In genomic region chr11:67047199-67047598, GRCm38 (mm10) we compare ENCODE assay signal across 16 mouse cellular contexts.
"Had no signal": no experiment of that assay in that cellular context is flagged by ENCODE, and none has a peak within 500 bp of the region (broad histone marks: within the 10 kb centered on the region; RNA-seq: fewer than 3 reads in every experiment).

No protein-coding gene starts in this region.

- H3K4me3 ChIP-seq: layer of hippocampus, adult 2 months; left cerebral cortex, adult 2 months; limb, embryonic 15.5 days; liver, embryonic 15.5 days; lung, embryonic 15.5 days; megakaryocyte, embryonic 14.5 days; midbrain, embryonic 15.5 days; neural tube, embryonic 13.5 days had no signal

- ATAC-seq: midbrain, embryonic 15.5 days had no signal

- DNase-seq: kidney, adult 18-20 months; kidney, postnatal 10 days; kidney, postnatal 4 days; right cerebral cortex, adult 18-20 months; right cerebral cortex, postnatal 25 days; thymus, adult 18-20 months; thymus, postnatal 14 days had no signal

- H3K4me2 ChIP-seq: limb, embryonic 15.5 days; liver, embryonic 15.5 days; lung, embryonic 15.5 days; midbrain, embryonic 11.5 days; midbrain, embryonic 15.5 days; neural tube, embryonic 13.5 days had no signal

- H3K27ac ChIP-seq: layer of hippocampus, adult 2 months; left cerebral cortex, adult 2 months; limb, embryonic 15.5 days; liver, embryonic 15.5 days; lung, embryonic 15.5 days; midbrain, embryonic 15.5 days; neural tube, embryonic 13.5 days had no signal

- H3K9me3 ChIP-seq: limb, embryonic 15.5 days; liver, embryonic 15.5 days; lung, embryonic 15.5 days; megakaryocyte, embryonic 14.5 days; midbrain, embryonic 15.5 days; neural tube, embryonic 13.5 days had no signal

- H3K27me3 ChIP-seq: limb, embryonic 15.5 days; liver, embryonic 15.5 days; lung, embryonic 15.5 days; megakaryocyte, embryonic 14.5 days; midbrain, embryonic 15.5 days; neural tube, embryonic 13.5 days had no signal

- H3K9ac ChIP-seq: limb, embryonic 15.5 days; liver, embryonic 15.5 days; lung, embryonic 15.5 days; midbrain, embryonic 15.5 days; neural tube, embryonic 13.5 days had no signal
